Mouse (Mus musculus) MEL (cell line): Measurements from ENCODE around the gene Rpa1. TPM values are rescaled to one million over a fixed set of nuclear protein-coding genes. Genes with fewer than 3 reads are reported as not detected.

Experiments used
- DNase-seq: peaks from one replicate; pipeline ENCODE4 v3.0.0; 2011; ENCODE audit warnings: low read depth, low spot score
- H3K27ac ChIP-seq: 2 replicates; pipeline ENCODE4 v1.5.1; 2012; ENCODE audit warnings: low read depth, mild to moderate bottlenecking, control low read depth, low read length, moderate library complexity; ENCODE audit not compliant: control insufficient read depth
- H3K27me3 ChIP-seq, 2 experiments: fragments of 150-350 bp in 1 of 2; sonication (generic) in 1 of 2; 2 replicates each; pipeline ENCODE4 v1.6.1; 2012; ENCODE audit warnings: low read length in 2 of 2, mild to moderate bottlenecking in 2 of 2, improper control_type of control experiment in 1 of 2, moderate library complexity in 1 of 2; ENCODE audit not compliant: insufficient read depth in 2 of 2, control insufficient read depth in 1 of 2
- H3K36me3 ChIP-seq, 2 experiments: 2 replicates each; pipeline ENCODE4 v1.6.1; 2012 to 2014; ENCODE audit warnings: low read length in 2 of 2, improper control_type of control experiment in 1 of 2, inconsistent platforms in 1 of 2, mild to moderate bottlenecking in 1 of 2; ENCODE audit not compliant: insufficient read depth in 2 of 2, control insufficient read depth in 1 of 2
- H3K4me1 ChIP-seq, 2 experiments: fragments of 150-350 bp in 1 of 2; sonication (generic) in 1 of 2; 2 replicates each; pipeline ENCODE4 v1.6.1; 2012; ENCODE audit warnings: low read length in 2 of 2, improper control_type of control experiment in 1 of 2, mild to moderate bottlenecking in 1 of 2; ENCODE audit not compliant: insufficient read depth in 2 of 2, control insufficient read depth in 1 of 2
- H3K4me3 ChIP-seq, 2 experiments: fragments of 150-350 bp in 1 of 2; sonication (generic) in 1 of 2; 2 replicates each; pipeline ENCODE4 v1.5.1; 2012; ENCODE audit warnings: low read depth in 2 of 2, low read length in 2 of 2, mild to moderate bottlenecking in 2 of 2, moderate library complexity in 2 of 2, control low read depth in 1 of 2, improper control_type of control experiment in 1 of 2; ENCODE audit not compliant: control insufficient read depth in 1 of 2, insufficient read depth in 1 of 2
- H3K79me2 ChIP-seq: 2 replicates; pipeline ENCODE4 v1.6.1; 2012; ENCODE audit warnings: mild to moderate bottlenecking, low read length, moderate library complexity; ENCODE audit not compliant: control insufficient read depth, poor library complexity, insufficient read depth
- H3K9ac ChIP-seq: 2 replicates; pipeline ENCODE4 v1.6.1; 2012; ENCODE audit warnings: low read depth, mild to moderate bottlenecking, control low read depth, low read length, moderate library complexity; ENCODE audit not compliant: control insufficient read depth, poor library complexity, severe bottlenecking
- H3K9me3 ChIP-seq: fragments of 150-350 bp; sonication (generic); replicated peaks from 2 replicates; pipeline ENCODE4 v1.6.1; 2012; ENCODE audit warnings: mild to moderate bottlenecking, low read length, improper control_type of control experiment, moderate library complexity; ENCODE audit not compliant: insufficient read depth
- BHLHE40 ChIP-seq: IDR thresholded peaks from 2 replicates; pipeline ENCODE4 v1.6.1; 2012; ENCODE audit warnings: low read depth, mild to moderate bottlenecking, inconsistent platforms, low read length, improper control_type of control experiment, borderline replicate concordance
- CHD2 ChIP-seq: IDR thresholded peaks from 2 replicates; pipeline ENCODE4 v1.6.1; 2011; ENCODE audit warnings: low read length, improper control_type of control experiment
- E2F4 ChIP-seq: IDR thresholded peaks from 2 replicates; pipeline ENCODE4 v1.6.1; 2011; ENCODE audit warnings: low read depth, low read length, improper control_type of control experiment, borderline replicate concordance
- ELF1 ChIP-seq: IDR thresholded peaks from 2 replicates; pipeline ENCODE4 v1.6.1; 2014; ENCODE audit warnings: low read depth, mild to moderate bottlenecking, inconsistent platforms, low read length, improper control_type of control experiment, moderate library complexity
- EP300 ChIP-seq, 2 experiments: IDR thresholded peaks; 2 replicates each; pipeline ENCODE4 v1.6.1; 2011; ENCODE audit warnings: improper control_type of control experiment in 2 of 2, low read length in 2 of 2, low read depth in 1 of 2, mild to moderate bottlenecking in 1 of 2
- ETS1 ChIP-seq: IDR thresholded peaks from 2 replicates; pipeline ENCODE4 v1.6.1; 2012; ENCODE audit warnings: low read depth, mild to moderate bottlenecking, inconsistent platforms, low read length, improper control_type of control experiment, moderate library complexity
- GABPA ChIP-seq: IDR thresholded peaks from 2 replicates; pipeline ENCODE4 v1.6.1; 2012; ENCODE audit warnings: low read depth, mild to moderate bottlenecking, inconsistent platforms, low read length, improper control_type of control experiment, moderate library complexity
- GATA1 ChIP-seq: IDR thresholded peaks from 2 replicates; pipeline ENCODE4 v1.6.1; 2011; ENCODE audit warnings: low read depth, low read length, improper control_type of control experiment
- HCFC1 ChIP-seq: IDR thresholded peaks from 2 replicates; pipeline ENCODE4 v1.6.1; 2012; ENCODE audit warnings: low read depth, mild to moderate bottlenecking, inconsistent platforms, low read length, improper control_type of control experiment, moderate library complexity
- KAT2A ChIP-seq: conservative IDR thresholded peaks from 2 replicates; pipeline ENCODE4 v1.6.1; 2012; ENCODE audit warnings: low read depth, low read length, improper control_type of control experiment, inconsistent platforms
- MAFK ChIP-seq: IDR thresholded peaks from 2 replicates; pipeline ENCODE4 v1.6.1; 2011; ENCODE audit warnings: low read depth, mild to moderate bottlenecking, low read length, improper control_type of control experiment, borderline replicate concordance
- MEF2A ChIP-seq: IDR thresholded peaks from 2 replicates; pipeline ENCODE4 v1.6.1; 2014; ENCODE audit warnings: low read depth, mild to moderate bottlenecking, inconsistent platforms, low read length, improper control_type of control experiment; ENCODE audit not compliant: poor library complexity, insufficient replicate concordance, severe bottlenecking; ENCODE audit errors: extremely low read depth
- MXI1 ChIP-seq: IDR thresholded peaks from 2 replicates; pipeline ENCODE4 v1.6.1; 2011; ENCODE audit warnings: mild to moderate bottlenecking, low read depth, low read length, improper control_type of control experiment
- MYB ChIP-seq: IDR thresholded peaks from 2 replicates; pipeline ENCODE4 v1.6.1; 2011; ENCODE audit warnings: mild to moderate bottlenecking, low read depth, low read length, improper control_type of control experiment
- SMC3 ChIP-seq: IDR thresholded peaks from 2 replicates; pipeline ENCODE4 v1.6.1; 2011; ENCODE audit warnings: low read depth, low read length, improper control_type of control experiment
- TBP ChIP-seq: IDR thresholded peaks from 2 replicates; pipeline ENCODE4 v1.8.0; 2011; ENCODE audit warnings: low read depth, low read length, improper control_type of control experiment
- TCF12 ChIP-seq: IDR thresholded peaks from 2 replicates; pipeline ENCODE4 v1.6.1; 2014; ENCODE audit warnings: low read depth, mild to moderate bottlenecking, inconsistent platforms, low read length, improper control_type of control experiment, moderate library complexity
- USF1 ChIP-seq: IDR thresholded peaks from 2 replicates; pipeline ENCODE4 v1.6.1; 2014; ENCODE audit warnings: low read depth, mild to moderate bottlenecking, inconsistent platforms, low read length, improper control_type of control experiment, moderate library complexity
- USF2 ChIP-seq, 2 experiments: IDR thresholded peaks; 2 replicates each; pipeline ENCODE4 v1.6.1; 2011 to 2012; ENCODE audit warnings: improper control_type of control experiment in 2 of 2, low read length in 2 of 2, borderline replicate concordance in 1 of 2, inconsistent platforms in 1 of 2, low read depth in 1 of 2, mild to moderate bottlenecking in 1 of 2; ENCODE audit not compliant: insufficient read depth in 1 of 2
- polyA plus RNA-seq, 2 experiments: library from polyadenylated mRNA; stranded (reverse) in 1 of 2; unstranded in 1 of 2; fragments of >175 nt in 1 of 2; fragments of >200 nt in 1 of 2; gene quantifications; 2 replicates each; pipeline versions ENCODE4 v1.2.1 to v1.2.4; 2012; ENCODE audit warnings: low replicate concordance in 2 of 2, low read depth in 1 of 2; ENCODE audit not compliant: insufficient read length in 2 of 2, insufficient read depth in 1 of 2, missing spikeins in 1 of 2
- total RNA-seq: library from RNA; depleted of rRNA; stranded (reverse); fragments of 300-350 nt; gene quantifications from 2 replicates; pipeline ENCODE4 v1.2.3, GENCODE M21; 2012

The Rpa1 gene
- total and polyA plus RNA-seq, 3 experiments, result 179 to 481 (median 242) TPM

- no peak; the same call in 1 of the 2 replicates for TF ChIP-seq ETS1
- no peak for TF ChIP-seq MAFK
- peak; percentile 100 for TF ChIP-seq USF1
- no peak for TF ChIP-seq EP300 (IDR thresholded peaks at IDR 0.05; ENCODE audit: low read depth in 1 of 2, low read length in 2 of 2)
Measured at GRCm38 (mm10) chr11:75348199-75348889, at the start of gene Rpa1, which contains the start of gene Smyd4 (continued).

- no peak for TF ChIP-seq TBP
- TF ChIP-seq GATA1, result no peak
- TF ChIP-seq SMC3, result no peak
- no peak for TF ChIP-seq MAFK
- no peak for TF ChIP-seq KAT2A
- no peak for TF ChIP-seq E2F4
- no peak for TF ChIP-seq CHD2
- TF ChIP-seq EP300 (IDR thresholded peaks at IDR 0.05; ENCODE audit: low read depth in 1 of 2, low read length in 2 of 2), result no peak
- no peak for TF ChIP-seq GABPA
- TF ChIP-seq HCFC1, result no peak
- TF ChIP-seq USF1, result no peak
- TF ChIP-seq MEF2A, result no peak
- no peak for TF ChIP-seq ELF1
- TF ChIP-seq MXI1, result no peak
- Histone ChIP-seq H3K27ac (no peak overlapping the region), H3K27me3 (no peaks in the 10 kb centered on the region), H3K36me3 (no peaks in the 10 kb centered on the region), H3K4me3 (no peak overlapping the region), H3K9ac (no peak overlapping the region), H3K4me1 (no peaks in the 10 kb centered on the region), H3K79me2 (no peaks in the 10 kb centered on the region), H3K9me3 (no peaks in the 10 kb centered on the region)
- no peak for DNase-seq
Measured at GRCm38 (mm10) chr11:75397452-75397851, 49.3 kb upstream of the Rpa1 start.

GRCm38 (mm10) chr11:75395611-75396010 lies 47.5 kb upstream of the Rpa1 start:
- Histone ChIP-seq H3K36me3 (no peaks in the 10 kb centered on the region), H3K9ac (no peak overlapping the region), H3K79me2 (no peaks in the 10 kb centered on the region), H3K4me1 (no peaks in the 10 kb centered on the region), H3K27ac (no peak overlapping the region), H3K27me3 (no peaks in the 10 kb centered on the region), H3K4me3 (no peak overlapping the region), H3K9me3 (no peaks in the 10 kb centered on the region)
- TF ChIP-seq USF2 (IDR thresholded peaks at IDR 0.05; ENCODE audit: borderline replicate concordance in 1 of 2, insufficient read depth in 1 of 2, low read depth in 1 of 2, low read length in 2 of 2) (no peak), ETS1 (no peak), BHLHE40 (no peak), TCF12 (no peak), MYB (no peak)
- no peak for DNase-seq
